Comparison of ENCODE assay signal across 10 mouse cellular contexts in genomic region chr16:42575517-42575946, GRCm38 (mm10).
DNase-seq lines count a peak whose midpoint lies in the region; ATAC-seq lines count a peak whose summit lies in the region.
"Had no signal": no experiment of that assay in that cellular context is flagged by ENCODE, and none has a peak within 500 bp of the region (broad histone marks: within the 10 kb centered on the region; RNA-seq: fewer than 3 reads in every experiment).

No protein-coding gene starts in this region.

- WGBS in kidney, embryonic 16.5 days, result 8% methylated on average over 7 of the region's 7 CpGs
- WGBS in hindbrain, embryonic 12.5 days, result 2% methylated on average over 7 of the region's 7 CpGs
- 2% methylated on average over 7 of the region's 7 CpGs for WGBS in neural tube, embryonic 12.5 days

- H3K36me3 ChIP-seq in kidney, embryonic 16.5 days (ENCODE audit: insufficient read depth, low read length), result no peaks in the 10 kb centered on the region
- no peaks in the 10 kb centered on the region for H3K36me3 ChIP-seq in hindbrain, embryonic 12.5 days
- H3K36me3 ChIP-seq in neural tube, embryonic 12.5 days, result no peaks in the 10 kb centered on the region
- H3K36me3 ChIP-seq: liver, embryonic 13.5 days had no signal

- peak; percentile 63; the same call in 1 of the 2 replicates for ATAC-seq in kidney, embryonic 16.5 days (ENCODE audit: low FRiP score, low TSS enrichment)
- peak; percentile 98 for ATAC-seq in hindbrain, embryonic 12.5 days (ENCODE audit: low FRiP score)
- ATAC-seq in neural tube, embryonic 12.5 days (ENCODE audit: low FRiP score, low read depth), result peak; percentile 94

- H3K9ac ChIP-seq in kidney, embryonic 16.5 days (replicated peaks; ENCODE audit: low read length), result no peak overlapping the region
- H3K9ac ChIP-seq in hindbrain, embryonic 12.5 days, result no peak overlapping the region
- H3K9ac ChIP-seq in neural tube, embryonic 12.5 days, result no peak overlapping the region
- H3K9ac ChIP-seq: liver, embryonic 13.5 days had no signal

- no peaks in the 10 kb centered on the region for H3K27me3 ChIP-seq in kidney, embryonic 16.5 days (ENCODE audit: insufficient read depth, low read length)
- no peaks in the 10 kb centered on the region for H3K27me3 ChIP-seq in hindbrain, embryonic 12.5 days
- no peaks in the 10 kb centered on the region for H3K27me3 ChIP-seq in neural tube, embryonic 12.5 days (replicated peaks)
- H3K27me3 ChIP-seq: liver, embryonic 13.5 days had no signal

- H3K27ac ChIP-seq in kidney, embryonic 16.5 days (ENCODE audit: low read length), result no peak overlapping the region
- H3K27ac ChIP-seq in hindbrain, embryonic 12.5 days, result peak overlapping the region; percentile 89
- peak overlapping the region; percentile 32; the same call in 1 of the 2 replicates for H3K27ac ChIP-seq in neural tube, embryonic 12.5 days
- H3K27ac ChIP-seq: liver, embryonic 13.5 days had no signal

- no peak overlapping the region for H3K4me3 ChIP-seq in kidney, embryonic 16.5 days (ENCODE audit: low read length)
- H3K4me3 ChIP-seq in hindbrain, embryonic 12.5 days, result no peak overlapping the region
- H3K4me3 ChIP-seq in neural tube, embryonic 12.5 days, result 0 out of 2 replicates have a peak overlapping the region, but pooled peaks have one; percentile 9
- H3K4me3 ChIP-seq: liver, embryonic 13.5 days had no signal

- no peak for DNase-seq in kidney, postnatal 25 days
- DNase-seq in embryo, embryonic 11.5 days (ENCODE audit: low read depth, low spot score), result peak; percentile 52
- no peak for DNase-seq in thymus, postnatal 0 days (ENCODE audit: low spot score)
- DNase-seq in lung, postnatal 25 days (ENCODE audit: low spot score), result no peak
- no peak for DNase-seq in urinary bladder, postnatal 4 days (ENCODE audit: low spot score in 2 of 2)
- DNase-seq: kidney, adult 8-10 months; liver, embryonic 13.5 days had no signal

- 0 out of 2 replicates have a peak overlapping the region, but pooled peaks have one; percentile 31 for H3K4me2 ChIP-seq in kidney, embryonic 16.5 days (replicated peaks; ENCODE audit: low read depth, low read length)
- H3K4me2 ChIP-seq in hindbrain, embryonic 12.5 days (replicated peaks), result peak overlapping the region; percentile 38
- H3K4me2 ChIP-seq in neural tube, embryonic 12.5 days (replicated peaks), result peak overlapping the region; percentile 48
- H3K4me2 ChIP-seq: liver, embryonic 13.5 days had no signal

- peaks cover 5% of the 10 kb centered on the region; the same call in 1 of the 2 replicates for H3K4me1 ChIP-seq in kidney, embryonic 16.5 days (ENCODE audit: insufficient read depth, low read length)
- peaks cover 15% of the 10 kb centered on the region for H3K4me1 ChIP-seq in hindbrain, embryonic 12.5 days
- H3K4me1 ChIP-seq in neural tube, embryonic 12.5 days, result peaks cover 10% of the 10 kb centered on the region
- H3K4me1 ChIP-seq: liver, embryonic 13.5 days had no signal

- no peaks in the 10 kb centered on the region for H3K9me3 ChIP-seq in kidney, embryonic 16.5 days (ENCODE audit: low read length)
- no peaks in the 10 kb centered on the region for H3K9me3 ChIP-seq in hindbrain, embryonic 12.5 days (replicated peaks)
- H3K9me3 ChIP-seq in neural tube, embryonic 12.5 days, result no peaks in the 10 kb centered on the region
- H3K9me3 ChIP-seq: liver, embryonic 13.5 days had no signal
